Mouse (Mus musculus) megakaryocyte, adult 5-6 weeks (primary cell): ENCODE measurements at regions not wholly inside any gene's neighbourhood (a gene's known extent, or its start where the extent isn't known, plus 50 kb on each side); places are given as distances from the start of the nearest gene placed in this dataset.

Source experiments
- ATAC-seq: 2 replicates; pipeline ENCODE4 v1.8.0; 2016; ENCODE audit warnings: mild to moderate bottlenecking, inconsistent platforms; ENCODE audit not compliant: poor library complexity, severe bottlenecking

DNA sequence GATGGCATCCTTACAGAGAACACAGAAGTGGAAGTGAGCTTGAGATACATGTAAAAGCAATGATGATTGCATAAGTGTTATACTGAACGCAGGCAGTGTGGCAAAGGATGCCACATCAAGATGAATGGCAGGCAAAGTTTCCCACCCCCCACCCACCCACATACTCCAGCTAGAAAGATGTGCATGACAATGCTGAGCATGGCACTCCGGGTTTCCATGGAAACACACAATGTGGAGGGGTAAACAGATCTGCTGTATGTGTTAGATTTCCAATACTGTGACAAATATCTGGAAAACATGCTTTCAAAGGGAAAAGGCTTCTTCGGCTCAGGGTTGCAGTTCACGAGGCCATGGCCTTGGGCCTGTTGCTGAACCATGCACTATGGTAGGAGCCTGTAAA lies 86.5 kb upstream of the Kdm8 start:
- no peak for ATAC-seq

DNA sequence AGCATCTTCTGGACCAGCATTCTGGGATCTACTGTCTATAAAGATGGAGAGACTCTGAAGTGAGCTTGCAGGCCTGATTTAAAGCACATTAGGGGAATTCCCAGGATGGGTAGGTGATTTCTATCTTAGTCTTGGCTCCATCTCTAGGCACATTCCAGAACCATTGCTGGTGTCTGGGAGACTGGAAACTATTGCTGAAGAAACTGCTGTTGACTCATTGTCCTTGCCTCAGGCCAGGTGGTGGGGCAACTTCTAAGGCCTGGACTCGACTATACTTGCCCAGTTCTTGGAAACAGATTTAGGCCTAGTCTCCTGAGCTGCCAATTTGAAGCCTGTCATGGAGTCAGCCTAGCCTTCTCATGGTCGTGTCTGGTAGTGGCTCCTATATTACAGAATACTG lies 61.5 kb upstream of the Kdm8 start:
- ATAC-seq, result no peak

DNA sequence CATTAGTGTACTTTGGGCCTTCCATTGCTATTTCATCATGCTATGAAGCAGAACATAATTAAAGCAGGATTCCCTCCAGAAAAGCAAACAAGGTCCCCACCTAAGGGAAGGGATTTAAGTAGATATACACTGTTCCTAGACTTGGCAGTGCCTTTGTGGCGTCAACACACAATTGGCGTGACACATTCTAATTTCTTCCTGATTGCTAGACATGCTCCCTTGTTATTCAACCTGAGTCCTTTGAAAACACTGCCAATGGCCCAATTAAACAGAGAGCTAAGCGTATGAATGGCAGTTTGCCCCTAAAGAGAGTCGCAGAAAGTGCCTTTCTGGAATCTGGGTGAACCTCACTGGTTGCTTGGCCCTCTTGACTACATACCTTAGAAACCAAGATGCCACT lies 60.3 kb upstream of the Kdm8 start:
- ATAC-seq, result no peak

DNA sequence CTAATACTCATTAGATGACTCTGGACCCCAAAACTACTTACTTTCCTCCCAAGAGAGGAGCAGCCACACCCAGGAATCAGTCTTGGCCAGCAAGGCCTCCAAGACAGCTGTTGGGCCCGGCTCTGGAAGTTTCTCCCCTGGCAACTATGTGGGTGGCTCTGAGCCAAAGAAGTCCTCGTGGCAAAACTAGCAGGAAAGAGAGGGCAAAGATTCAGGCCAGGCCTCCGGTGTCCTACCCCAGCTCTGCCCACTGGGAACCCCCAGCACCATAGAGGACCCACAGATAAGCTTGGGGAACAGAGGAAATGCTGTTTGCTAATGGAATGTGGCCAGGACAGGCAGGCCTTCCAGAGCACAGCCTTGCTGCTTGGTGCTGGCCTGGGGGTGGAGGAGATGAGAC lies 51.9 kb upstream of the Kdm8 start:
- no peak for ATAC-seq

DNA sequence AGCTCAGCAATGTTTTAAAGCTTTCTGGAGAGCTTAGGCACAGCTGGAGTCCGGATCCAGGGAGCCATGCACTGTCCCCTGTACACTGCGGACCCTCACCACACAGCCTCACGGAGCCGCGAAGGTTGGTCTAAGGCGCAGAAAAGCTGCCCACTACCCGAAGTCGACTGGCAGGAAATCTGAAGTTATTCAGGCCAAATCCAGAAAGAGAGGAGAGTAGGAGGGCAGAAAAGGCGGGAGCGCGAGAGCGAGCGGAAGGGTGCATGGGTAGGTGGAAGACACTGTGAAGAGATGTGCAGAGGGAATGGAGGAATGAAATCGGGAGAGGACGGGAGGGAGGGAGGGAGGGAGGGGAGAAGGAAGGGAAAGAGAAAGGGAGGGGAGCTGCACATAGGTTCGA lies 51.2 kb upstream of the Kdm8 start:
- ATAC-seq, result no peak

GRCm38 (mm10) chr7:125393654-125394346 lies 50.7 kb upstream of the Kdm8 start:
- peak; percentile 95 for ATAC-seq
